Mouse (Mus musculus) limb, embryonic 12.5 days (tissue): Measurements from ENCODE around the gene Uaca. TPM values are rescaled to one million over a fixed set of nuclear protein-coding genes. Genes with fewer than 3 reads are reported as not detected.

Source experiments
- ATAC-seq: fragments of 200-750 bp; cut with Nextera tagmentation; 2 replicates; pipeline ENCODE4 v1.8.0; 2017; ENCODE audit warnings: low read depth, moderate TSS enrichment; ENCODE audit not compliant: insufficient number of reproducible peaks, insufficient read depth, low FRiP score, low TSS enrichment
- H3K27ac ChIP-seq: fragments of 300-500 bp; sonication (generic); 2 replicates; pipeline ENCODE4 v1.5.1; 2016; ENCODE audit warnings: mild to moderate bottlenecking, moderate library complexity
- H3K27me3 ChIP-seq: fragments of 300-500 bp; sonication (generic); 2 replicates; pipeline ENCODE4 v1.6.1; 2016; ENCODE audit warnings: mild to moderate bottlenecking, moderate library complexity
- H3K36me3 ChIP-seq: fragments of 300-500 bp; sonication (generic); 2 replicates; pipeline ENCODE4 v1.6.1; 2016; ENCODE audit warnings: mild to moderate bottlenecking, moderate library complexity
- H3K4me1 ChIP-seq: fragments of 300-500 bp; sonication (generic); replicated peaks from 2 replicates; pipeline ENCODE4 v1.6.1; 2016
- H3K4me2 ChIP-seq: fragments of 300-500 bp; sonication (generic); 2 replicates; pipeline ENCODE4 v1.6.1; 2016; ENCODE audit warnings: mild to moderate bottlenecking, moderate library complexity
- H3K4me3 ChIP-seq: fragments of 300-500 bp; sonication (generic); replicated peaks from 2 replicates; pipeline ENCODE4 v1.5.1; 2016; ENCODE audit warnings: mild to moderate bottlenecking
- H3K9ac ChIP-seq: fragments of 300-500 bp; sonication (generic); replicated peaks from 2 replicates; pipeline ENCODE4 v1.6.1; 2016; ENCODE audit warnings: mild to moderate bottlenecking, moderate library complexity
- H3K9me3 ChIP-seq: fragments of 300-500 bp; sonication (generic); 2 replicates; pipeline ENCODE4 v1.6.1; 2016; ENCODE audit warnings: mild to moderate bottlenecking, moderate library complexity
- WGBS: fragments of 180-500 bp; shearing (Covaris S2); methylation state at CpG from one replicate; pipeline ENCODE4 v1.1.7; 2016; 5-methylcytosine and 5-hydroxymethylcytosine counted together
- polyA plus RNA-seq: library from polyadenylated mRNA; unstranded; fragments of >200 nt; fragmentation: Nextera tagmentation; extraction: Ambion mirVana; gene quantifications from 2 replicates; pipeline ENCODE4 v1.2.1, GENCODE M21; 2016

The Uaca gene
- polyA plus RNA-seq, 1 experiment from 2014 or later, result 28.0 TPM

DNA sequence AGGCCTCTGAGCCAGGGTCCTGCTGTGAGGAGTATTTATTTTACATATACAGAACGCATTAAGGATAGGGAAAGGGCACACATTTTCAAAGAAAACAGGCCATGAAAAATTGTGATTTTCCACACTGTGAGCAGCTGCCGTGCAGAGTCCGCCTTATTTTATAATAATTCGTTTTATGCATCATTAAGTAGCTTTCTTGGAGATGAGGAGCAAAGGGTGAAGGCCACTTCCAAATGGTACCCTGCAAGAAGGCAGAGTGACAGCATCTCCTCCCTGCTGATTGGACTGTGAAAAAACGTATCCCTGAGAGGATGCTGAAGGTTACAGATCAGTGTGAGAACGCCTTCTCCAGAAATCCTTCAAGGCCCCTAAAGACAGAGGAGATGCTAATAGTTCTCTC is 90.8 kb downstream of the Uaca start:
- Histone ChIP-seq H3K9me3 (0 out of 2 replicates have a peak, but pooled peaks cover 4% of the 10 kb centered on the region), H3K4me3 (no peak overlapping the region), H3K9ac (no peak overlapping the region), H3K4me1 (peaks cover 29% of the 10 kb centered on the region), H3K27ac (no peak overlapping the region), H3K36me3 (peaks cover 9% of the 10 kb centered on the region; the same call in 1 of the 2 replicates), H3K27me3 (no peaks in the 10 kb centered on the region), H3K4me2 (no peak overlapping the region)
- no peak for ATAC-seq
- 46% methylated on average over 6 of the region's 6 CpGs for WGBS

DNA sequence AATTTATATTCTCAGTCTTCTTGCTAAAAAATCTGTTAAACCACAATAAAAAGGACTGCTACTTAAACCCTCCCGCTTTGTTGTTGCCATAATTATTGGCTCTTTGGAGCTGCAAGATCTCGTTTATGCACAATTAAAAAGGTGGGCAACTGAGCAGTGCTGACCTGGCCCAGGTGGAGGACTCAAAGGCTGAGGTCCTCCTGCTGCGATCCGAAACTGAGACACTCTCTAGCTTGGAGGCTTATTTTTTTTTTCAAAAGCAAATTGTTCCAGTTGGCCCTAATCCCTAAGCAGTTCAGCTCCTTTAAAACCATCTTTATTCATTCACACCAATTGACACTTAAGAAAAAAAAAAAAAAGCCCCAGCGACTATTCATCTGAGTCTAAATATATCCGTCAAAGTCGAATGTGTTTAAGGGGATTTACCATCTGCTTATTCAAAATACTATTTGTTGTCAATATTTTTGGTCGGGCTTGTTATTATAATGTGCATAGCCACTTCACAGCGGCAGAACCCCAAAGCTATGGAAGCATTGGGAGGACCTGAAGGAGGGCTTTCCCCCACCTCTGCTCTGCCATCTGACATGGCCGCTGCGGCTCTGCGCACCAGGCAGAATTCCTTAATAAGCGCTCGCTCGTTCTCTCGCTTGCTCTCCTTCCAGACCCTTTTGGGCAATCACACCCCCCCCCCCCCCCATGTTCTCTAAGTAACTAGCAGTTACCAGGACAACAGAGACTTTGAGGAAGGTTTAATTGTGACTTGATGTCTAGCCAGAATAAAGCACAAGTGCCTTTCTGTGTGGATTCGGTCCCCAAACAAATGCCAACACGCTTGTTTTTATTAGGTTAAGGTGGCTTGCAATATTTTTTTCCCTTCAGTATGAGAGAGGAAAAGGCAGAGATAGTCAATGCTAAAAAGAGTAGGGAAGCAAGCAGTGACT is 92.4 kb downstream of the Uaca start:
- H3K27ac ChIP-seq, result peak overlapping the region; percentile 47
- H3K4me3 ChIP-seq, result no peak overlapping the region
- ATAC-seq, result no peak
- H3K27me3 ChIP-seq, result no peaks in the 10 kb centered on the region; the same call in 1 of the 2 replicates
- H3K4me1 ChIP-seq, result peaks cover 29% of the 10 kb centered on the region
- H3K4me2 ChIP-seq, result peak overlapping the region; percentile 24; the same call in 1 of the 2 replicates
- 0 out of 2 replicates have a peak, but pooled peaks cover 3% of the 10 kb centered on the region for H3K36me3 ChIP-seq
- WGBS, result 47% methylated on average over 18 of the region's 18 CpGs
- H3K9me3 ChIP-seq, result 0 out of 2 replicates have a peak, but pooled peaks cover 4% of the 10 kb centered on the region
- no peak overlapping the region for H3K9ac ChIP-seq

DNA sequence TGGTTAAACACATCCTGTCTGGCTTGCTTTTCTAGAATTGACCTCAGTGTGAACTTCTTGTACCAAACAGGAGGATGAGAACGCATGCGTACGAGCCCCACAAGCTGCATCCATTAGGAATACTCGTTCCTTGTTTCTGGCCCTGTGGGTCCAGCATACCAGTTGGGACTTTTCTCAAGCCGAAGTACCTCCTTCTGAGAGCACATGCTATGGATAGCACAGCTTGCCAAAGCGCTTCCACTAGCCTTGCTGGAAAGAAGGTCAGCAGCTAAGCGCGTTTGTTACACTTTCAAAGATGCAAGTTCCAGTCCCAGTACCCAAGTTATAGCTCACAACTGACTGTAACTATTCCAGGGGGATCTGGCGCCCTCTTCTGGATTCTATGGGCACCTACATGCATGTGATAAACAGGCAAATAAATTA is 93.1 kb downstream of the Uaca start:
- H3K27me3 ChIP-seq, result no peaks in the 10 kb centered on the region; the same call in 1 of the 2 replicates

DNA sequence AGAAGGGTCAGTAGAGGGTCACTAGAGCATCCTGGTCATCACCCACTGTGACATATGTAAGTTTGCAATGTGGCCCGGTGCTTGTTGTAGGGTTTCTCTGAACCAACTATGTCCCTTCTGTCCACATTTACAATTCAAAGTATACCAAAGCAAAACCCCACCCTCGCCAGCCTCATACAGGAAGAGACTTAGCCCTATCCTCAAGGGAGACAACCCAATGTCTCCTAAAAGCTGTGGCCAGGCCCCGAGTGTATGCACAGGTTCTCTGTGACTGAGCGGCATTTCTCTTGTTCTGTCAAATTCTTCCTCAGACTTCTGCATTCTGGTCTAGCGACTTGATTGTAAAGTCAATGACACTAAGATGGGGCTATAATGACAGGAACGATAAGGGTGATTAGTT is 99.2 kb downstream of the Uaca start:
- Histone ChIP-seq H3K27me3 (peaks cover 20% of the 10 kb centered on the region), H3K4me2 (no peak overlapping the region), H3K9me3 (no peaks in the 10 kb centered on the region), H3K36me3 (no peaks in the 10 kb centered on the region), H3K9ac (no peak overlapping the region), H3K27ac (no peak overlapping the region), H3K4me3 (no peak overlapping the region), H3K4me1 (peaks cover 8% of the 10 kb centered on the region)
- no peak for ATAC-seq
- 81% methylated on average over 6 of the region's 6 CpGs for WGBS

More for the DNA sequence above, 93.1 kb downstream of the Uaca start:
- Histone ChIP-seq H3K9ac (no peak overlapping the region), H3K36me3 (0 out of 2 replicates have a peak, but pooled peaks cover 3% of the 10 kb centered on the region), H3K4me1 (peaks cover 29% of the 10 kb centered on the region), H3K4me3 (no peak overlapping the region), H3K9me3 (0 out of 2 replicates have a peak, but pooled peaks cover 4% of the 10 kb centered on the region), H3K4me2 (no peak overlapping the region), H3K27ac (peak overlapping the region; percentile 1; the same call in 1 of the 2 replicates)
- no peak for ATAC-seq
- 66% methylated on average over 9 of the region's 9 CpGs for WGBS

DNA sequence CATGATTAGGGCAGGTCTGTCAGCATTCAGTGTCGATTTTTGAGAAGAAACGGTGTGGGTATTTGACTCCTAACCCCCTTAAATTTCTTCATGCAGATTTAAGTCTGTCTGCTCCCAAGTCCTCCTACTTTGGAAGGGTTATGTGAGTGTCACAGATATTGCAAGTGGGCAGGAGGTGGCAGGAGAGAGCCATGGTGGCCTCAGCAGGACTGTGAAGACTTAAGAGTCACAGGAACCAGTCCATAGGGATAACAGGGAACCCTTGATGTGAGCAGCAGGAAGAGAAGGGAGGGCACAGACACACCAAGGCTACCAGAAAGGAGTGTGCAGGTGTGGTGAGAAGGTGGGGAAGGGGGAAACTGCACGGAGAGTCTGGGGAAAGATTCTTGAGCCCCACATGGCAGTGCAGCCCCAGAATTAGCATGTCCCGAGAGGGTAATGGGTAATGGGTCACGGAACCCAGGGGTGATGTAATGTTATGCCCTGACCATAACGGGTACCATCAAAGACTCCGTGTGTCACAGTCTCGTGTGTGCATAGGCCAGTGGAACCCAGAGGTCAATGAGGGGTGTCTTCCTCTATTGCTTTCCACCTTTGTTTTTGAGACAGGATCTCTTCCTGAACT is 101.3 kb downstream of the Uaca start:
- Histone ChIP-seq H3K4me2 (no peak overlapping the region), H3K9ac (no peak overlapping the region), H3K4me3 (no peak overlapping the region), H3K4me1 (peaks cover 18% of the 10 kb centered on the region), H3K27me3 (peaks cover 20% of the 10 kb centered on the region), H3K27ac (no peak overlapping the region), H3K9me3 (no peaks in the 10 kb centered on the region), H3K36me3 (no peaks in the 10 kb centered on the region)
- peak; percentile 68; the same call in 1 of the 2 replicates for ATAC-seq
- 50% methylated on average over 8 of the region's 8 CpGs for WGBS

DNA sequence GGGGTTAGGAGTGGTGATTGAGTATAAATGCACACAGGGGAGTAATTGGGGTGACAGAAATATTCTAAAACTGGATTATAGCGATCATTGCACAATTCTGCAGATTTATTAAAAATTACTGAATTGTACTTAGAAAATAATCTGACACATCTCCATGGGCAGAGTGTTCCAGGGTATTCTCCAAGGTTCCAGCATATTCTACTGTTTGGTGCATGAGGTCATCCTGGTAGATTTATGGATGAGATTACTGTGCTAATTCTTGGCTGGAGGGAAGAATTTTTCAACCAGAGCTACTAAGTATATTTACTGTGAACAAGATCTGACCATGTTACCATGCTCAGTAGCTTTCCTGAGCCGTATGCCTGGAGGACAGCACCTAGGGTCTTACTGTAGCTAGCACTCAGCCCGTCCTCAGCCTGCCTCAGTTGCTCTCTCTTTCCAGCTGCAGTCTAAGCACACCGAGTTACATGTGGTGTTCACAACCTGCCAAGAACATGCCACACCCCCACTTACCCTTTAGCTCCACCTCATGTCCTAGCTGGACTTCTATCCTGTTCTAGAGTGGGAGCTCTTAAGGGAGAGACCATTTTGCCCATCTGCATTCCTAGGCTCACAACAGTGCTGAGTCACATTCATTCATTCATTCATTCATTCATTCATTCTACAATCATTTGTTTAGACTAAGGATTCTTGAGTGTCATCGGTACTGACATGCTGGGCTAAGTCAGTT is 104.1 kb downstream of the Uaca start:
- WGBS, result 89% methylated on average over 5 of the region's 5 CpGs
- no peak overlapping the region for H3K9ac ChIP-seq

DNA sequence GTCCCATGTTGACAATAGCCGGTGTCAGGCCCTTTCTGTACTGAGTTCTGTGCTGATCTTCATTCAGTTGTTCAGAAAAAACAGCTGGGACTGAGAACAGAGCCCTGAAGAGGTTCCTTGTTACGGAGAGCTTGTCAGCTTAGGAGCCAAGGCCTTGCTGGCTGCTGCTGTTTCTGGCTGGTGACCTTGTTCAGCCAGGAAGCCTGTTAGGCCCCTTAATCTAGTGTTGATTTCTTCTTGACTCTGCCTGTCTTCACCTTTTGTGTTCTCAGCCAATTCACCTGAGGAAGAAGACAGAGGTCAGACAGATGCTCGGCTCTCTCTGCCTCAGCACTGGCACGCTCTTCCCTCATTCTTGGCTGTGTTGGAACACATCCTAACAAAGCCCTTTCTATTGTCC is 104.9 kb downstream of the Uaca start:
- Histone ChIP-seq H3K4me3 (no peak overlapping the region), H3K27me3 (peaks cover 9% of the 10 kb centered on the region), H3K9ac (no peak overlapping the region), H3K36me3 (no peaks in the 10 kb centered on the region), H3K27ac (no peak overlapping the region), H3K9me3 (no peaks in the 10 kb centered on the region), H3K4me1 (peaks cover 18% of the 10 kb centered on the region), H3K4me2 (no peak overlapping the region)
- no peak for ATAC-seq
- 79% methylated on average over 4 of the region's 4 CpGs for WGBS

More for the DNA sequence above, 104.1 kb downstream of the Uaca start:
- Histone ChIP-seq H3K4me3 (no peak overlapping the region), H3K4me1 (peaks cover 18% of the 10 kb centered on the region), H3K27ac (no peak overlapping the region), H3K4me2 (no peak overlapping the region), H3K9me3 (no peaks in the 10 kb centered on the region), H3K27me3 (peaks cover 16% of the 10 kb centered on the region), H3K36me3 (no peaks in the 10 kb centered on the region)
- no peak for ATAC-seq

DNA sequence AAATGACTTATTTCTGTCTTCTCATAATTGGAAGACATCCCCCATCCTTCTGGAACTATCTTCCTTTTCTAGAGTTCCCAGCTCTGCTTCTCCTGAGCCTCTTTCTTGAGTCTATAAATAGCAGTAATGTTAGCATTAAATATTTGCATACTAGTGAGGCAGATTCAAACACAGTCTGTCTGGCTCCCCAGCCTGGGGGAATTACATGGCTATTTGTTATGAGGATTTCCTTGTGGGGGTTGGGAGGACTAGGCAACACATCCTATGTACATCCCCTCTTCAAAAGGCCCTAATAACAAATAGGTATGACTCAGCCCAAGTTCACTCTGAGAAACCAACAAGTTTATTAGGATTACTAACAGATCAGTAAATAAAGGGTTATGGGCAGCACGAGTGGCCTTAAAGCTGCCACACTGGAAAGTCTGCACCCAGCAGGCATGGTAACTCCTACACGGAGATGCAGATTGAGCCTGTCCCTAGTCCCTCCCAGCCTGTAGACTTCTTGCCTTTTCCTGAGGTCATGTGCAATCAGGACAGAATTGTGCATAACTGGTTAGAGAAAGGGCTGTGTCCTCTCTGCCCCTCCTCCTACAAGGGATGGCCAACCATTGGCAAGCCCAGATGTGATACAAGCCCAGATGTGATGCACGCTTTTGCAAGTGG is 105.6 kb downstream of the Uaca start:
- Histone ChIP-seq H3K4me3 (no peak overlapping the region), H3K4me1 (peaks cover 18% of the 10 kb centered on the region), H3K27me3 (peaks cover 4% of the 10 kb centered on the region), H3K9ac (no peak overlapping the region), H3K9me3 (no peaks in the 10 kb centered on the region), H3K27ac (no peak overlapping the region), H3K4me2 (no peak overlapping the region), H3K36me3 (no peaks in the 10 kb centered on the region)
- WGBS, result 68% methylated on average over 3 of the region's 3 CpGs
- no peak for ATAC-seq

DNA sequence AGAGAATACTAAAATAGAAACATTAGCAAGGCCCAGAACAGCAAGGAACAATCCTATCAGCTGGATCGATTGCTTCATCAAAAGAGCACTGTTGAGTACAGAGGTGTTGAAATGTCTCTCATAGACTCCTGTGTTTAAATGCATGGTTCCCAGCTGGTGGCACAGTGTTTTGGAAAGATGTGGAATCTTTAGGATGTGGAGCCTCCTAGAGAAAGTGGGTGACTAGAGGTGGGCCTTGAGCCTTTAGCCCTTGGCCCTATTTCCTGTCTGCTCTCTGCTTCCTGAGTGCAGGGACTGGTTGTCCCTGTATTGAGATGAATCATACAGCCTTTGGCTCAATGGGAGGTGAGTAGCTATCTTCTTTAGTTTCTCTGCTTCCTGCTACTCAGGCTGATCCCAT is 117.9 kb downstream of the Uaca start:
- no peak for ATAC-seq

DNA sequence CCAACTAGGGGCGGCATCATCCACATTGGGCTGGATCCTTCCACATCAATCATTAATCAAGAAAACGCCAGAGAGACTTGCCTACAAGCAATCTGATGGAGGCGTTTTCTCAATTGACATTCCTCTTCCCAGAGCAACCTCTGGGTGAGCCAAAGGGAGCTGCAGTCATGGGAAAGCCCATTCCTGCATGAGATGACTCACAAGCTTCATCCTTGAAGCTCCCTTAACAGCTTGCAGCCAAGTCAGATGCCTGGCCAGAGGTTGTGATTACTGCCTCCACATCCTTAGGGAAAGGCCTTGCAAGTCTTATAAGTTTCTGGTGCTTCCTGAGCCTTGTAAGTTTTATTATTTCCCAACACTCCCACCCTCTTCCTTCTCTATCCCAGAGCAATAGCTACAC is 119.3 kb downstream of the Uaca start:
- no peak overlapping the region for H3K9ac ChIP-seq
- no peaks in the 10 kb centered on the region for H3K27me3 ChIP-seq
- WGBS, result 87% methylated on average over 3 of the region's 3 CpGs
- H3K4me2 ChIP-seq, result no peak overlapping the region
- no peak overlapping the region for H3K27ac ChIP-seq
- H3K4me3 ChIP-seq, result no peak overlapping the region
- H3K4me1 ChIP-seq, result peaks cover under 1% of the 10 kb centered on the region
- ATAC-seq, result no peak
- no peaks in the 10 kb centered on the region for H3K36me3 ChIP-seq
- no peaks in the 10 kb centered on the region for H3K9me3 ChIP-seq

More for the DNA sequence above, 117.9 kb downstream of the Uaca start:
- H3K9me3 ChIP-seq, result no peaks in the 10 kb centered on the region
- H3K4me3 ChIP-seq, result no peak overlapping the region
- H3K9ac ChIP-seq, result no peak overlapping the region
- WGBS, result 84% methylated on average over 1 of the region's 1 CpGs
- H3K27me3 ChIP-seq, result no peaks in the 10 kb centered on the region
- H3K4me1 ChIP-seq, result no peaks in the 10 kb centered on the region
- no peaks in the 10 kb centered on the region for H3K36me3 ChIP-seq
- no peak overlapping the region for H3K4me2 ChIP-seq
- no peak overlapping the region for H3K27ac ChIP-seq
